Mouse (Mus musculus): Measurements from ENCODE around the gene Cdk6.

DNA sequence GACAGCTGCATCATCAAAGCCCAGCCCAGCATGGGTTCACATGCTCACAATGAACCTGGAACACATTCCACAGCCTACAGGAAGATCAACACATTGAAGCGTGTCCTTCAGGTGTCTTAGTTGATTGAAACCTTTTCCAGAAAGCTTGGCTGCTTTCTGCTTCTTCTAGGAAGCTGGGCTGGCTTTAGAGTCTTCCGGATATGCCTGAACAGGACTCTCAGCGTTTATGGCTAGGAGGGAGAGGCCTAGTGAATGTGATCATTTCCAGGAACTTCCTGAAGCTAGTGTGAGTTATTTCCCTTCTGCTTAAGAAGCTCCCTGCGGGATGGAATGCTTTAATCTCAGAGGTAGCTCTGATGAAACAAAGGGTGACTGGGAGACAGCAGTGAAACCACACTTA lies 17.2 kb upstream of the Cdk6 start:
- TF ChIP-seq CTCF (conservative IDR thresholded peaks at IDR 0.05 in 1 of 2, IDR thresholded peaks at IDR 0.05 in 1 of 2; ENCODE audit: low read depth in 2 of 2, low read length in 2 of 2): no peak
- no peak for TF ChIP-seq HCFC1 (IDR thresholded peaks at IDR 0.05; ENCODE audit: low read depth, low read length)
- no peak for TF ChIP-seq SIN3A (IDR thresholded peaks at IDR 0.05; ENCODE audit: low read length)
- no peak for TF ChIP-seq POLR2A (IDR thresholded peaks at IDR 0.05; ENCODE audit: low read depth, low read length)
- TF ChIP-seq EP300 (IDR thresholded peaks at IDR 0.05; ENCODE audit: low read length): no peak
- no peak for TF ChIP-seq MAX (IDR thresholded peaks at IDR 0.05; ENCODE audit: low read length)
- TF ChIP-seq ZKSCAN1 (IDR thresholded peaks at IDR 0.05; ENCODE audit: borderline replicate concordance, low read depth, low read length): no peak

All from CH12.LX (cell line).